Mouse (Mus musculus) kidney, adult 2 months (tissue): ENCODE data around the gene Txndc2.

ENCODE experiments used
- CTCF ChIP-seq: fragments of 200-500 bp; conservative IDR thresholded peaks from 2 replicates; pipeline ENCODE4 v1.5.1; 2011; ENCODE audit warnings: low read depth, mild to moderate bottlenecking, control low read depth, low read length, moderate library complexity, mixed read lengths; ENCODE audit not compliant: insufficient read depth, insufficient read length
- POLR2A ChIP-seq: fragments of 200-500 bp; IDR thresholded peaks from one replicate; pipeline ENCODE4 v1.6.1; 2011; ENCODE audit warnings: low read depth, low read length, control low read depth

- TF ChIP-seq CTCF (no peak), POLR2A (no peak)
These were observed 34.0 kb upstream of the Txndc2 start for GRCm38 (mm10) chr17:65675985-65676384.
